Mouse (Mus musculus): ENCODE results near the gene Rgs4. TPM values are rescaled to one million over a fixed set of nuclear protein-coding genes. Genes with fewer than 3 reads are reported as not detected.

Gene Rgs4
- total RNA-seq, 2 experiments from 2014 or later = 107 to 122 TPM

DNA sequence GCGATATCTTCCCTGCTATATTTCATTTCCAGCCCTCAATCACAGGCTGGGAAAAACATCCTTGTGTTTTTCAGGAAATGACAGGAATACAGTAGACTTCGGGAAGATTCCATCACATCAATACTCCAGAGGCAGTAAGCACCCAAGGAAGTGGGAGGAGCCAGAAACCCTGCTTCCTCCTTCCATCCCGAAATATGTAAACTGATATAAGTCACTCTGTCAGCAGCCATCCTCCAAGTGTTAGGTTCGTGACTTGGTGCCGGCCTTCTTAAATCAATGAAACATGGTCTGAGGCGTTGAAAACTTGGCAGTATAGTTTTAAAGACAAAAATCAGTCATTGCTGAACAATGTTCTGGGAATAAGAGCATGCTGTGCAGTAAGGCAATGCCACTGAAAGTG is 11.3 kb downstream of the Rgs4 start:
- no peak for DNase-seq (ENCODE audit: low spot score in 2 of 2)
- Histone ChIP-seq H3K27ac (no peak overlapping the region; the same call in 1 of the 2 replicates), H3K4me3 (no peak overlapping the region)
- TF ChIP-seq CTCF (conservative IDR thresholded peaks at IDR 0.05) = no peak

DNA sequence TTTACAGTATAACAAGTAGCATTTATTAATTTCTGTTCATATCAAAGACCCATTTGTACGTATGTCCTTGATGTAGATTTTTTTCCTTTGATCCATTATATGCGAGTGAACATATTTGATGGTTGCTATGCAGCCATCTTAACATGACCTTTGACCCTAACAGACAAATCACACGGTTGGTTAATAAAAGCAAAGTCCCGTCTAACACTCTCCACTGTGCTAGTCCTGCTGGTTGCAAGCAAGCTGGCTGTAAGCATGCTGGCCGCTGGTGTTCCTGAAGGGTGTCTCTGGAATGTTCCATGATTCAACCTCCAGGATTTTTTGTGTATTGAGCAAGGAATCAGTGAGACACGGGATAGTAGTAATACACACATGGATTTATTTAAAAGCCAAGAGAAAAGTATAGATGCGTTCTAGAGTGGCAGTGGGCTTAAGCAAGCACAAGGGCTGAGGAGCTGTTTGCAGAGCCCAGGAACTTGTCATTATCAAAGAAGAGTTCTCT is 16.8 kb downstream of the Rgs4 start:
- no peak for TF ChIP-seq CTCF (conservative IDR thresholded peaks at IDR 0.05)
- H3K27ac ChIP-seq = no peak overlapping the region
- DNase-seq (ENCODE audit: low spot score in 2 of 2) = no peak
- H3K4me3 ChIP-seq = no peak overlapping the region

DNA sequence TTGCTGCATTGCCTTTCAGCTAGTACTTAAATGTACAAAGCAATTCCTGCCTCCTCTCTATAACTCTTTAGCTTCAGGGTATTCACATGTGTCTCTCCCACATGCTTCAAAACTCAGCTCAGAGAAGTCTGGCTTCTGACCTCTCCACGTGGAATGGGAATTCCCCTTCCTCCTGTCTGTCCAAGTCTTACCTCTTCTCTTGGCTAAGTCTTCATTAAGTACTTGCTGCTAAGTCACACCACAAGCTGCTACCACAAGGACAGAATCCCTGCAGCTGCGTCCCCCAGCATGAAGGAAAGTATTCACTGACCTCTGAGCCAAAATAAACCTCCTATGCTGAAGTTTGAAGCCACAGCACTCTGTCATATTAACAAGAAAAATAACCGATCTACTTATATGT is 21.1 kb downstream of the Rgs4 start:
- no peak for DNase-seq (ENCODE audit: low spot score in 2 of 2)
- Histone ChIP-seq H3K27ac (no peak overlapping the region), H3K4me3 (no peak overlapping the region)
- no peak for TF ChIP-seq CTCF (conservative IDR thresholded peaks at IDR 0.05)

DNA sequence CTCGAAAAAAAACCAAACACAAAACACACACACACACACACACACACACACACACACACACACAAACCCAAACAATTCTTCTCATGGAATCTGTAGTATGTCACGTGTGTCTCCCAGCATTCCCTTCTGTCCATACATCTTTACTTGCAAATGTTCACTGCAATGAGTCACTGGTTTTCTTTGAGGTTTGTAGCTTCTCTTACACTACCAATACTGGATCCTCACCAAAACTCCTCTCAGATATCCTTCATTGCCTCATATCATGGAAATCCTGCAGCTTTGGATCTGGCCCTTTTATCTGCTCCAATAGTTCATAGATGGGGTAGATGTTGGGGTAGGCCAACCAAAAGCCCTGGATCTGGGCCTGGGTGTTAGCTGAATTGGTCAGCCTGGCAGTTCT is 25.6 kb downstream of the Rgs4 start:
- Histone ChIP-seq H3K27ac (no peak overlapping the region), H3K4me3 (no peak overlapping the region)
- no peak for TF ChIP-seq CTCF (conservative IDR thresholded peaks at IDR 0.05)
- DNase-seq (ENCODE audit: low spot score in 2 of 2) = no peak

DNA sequence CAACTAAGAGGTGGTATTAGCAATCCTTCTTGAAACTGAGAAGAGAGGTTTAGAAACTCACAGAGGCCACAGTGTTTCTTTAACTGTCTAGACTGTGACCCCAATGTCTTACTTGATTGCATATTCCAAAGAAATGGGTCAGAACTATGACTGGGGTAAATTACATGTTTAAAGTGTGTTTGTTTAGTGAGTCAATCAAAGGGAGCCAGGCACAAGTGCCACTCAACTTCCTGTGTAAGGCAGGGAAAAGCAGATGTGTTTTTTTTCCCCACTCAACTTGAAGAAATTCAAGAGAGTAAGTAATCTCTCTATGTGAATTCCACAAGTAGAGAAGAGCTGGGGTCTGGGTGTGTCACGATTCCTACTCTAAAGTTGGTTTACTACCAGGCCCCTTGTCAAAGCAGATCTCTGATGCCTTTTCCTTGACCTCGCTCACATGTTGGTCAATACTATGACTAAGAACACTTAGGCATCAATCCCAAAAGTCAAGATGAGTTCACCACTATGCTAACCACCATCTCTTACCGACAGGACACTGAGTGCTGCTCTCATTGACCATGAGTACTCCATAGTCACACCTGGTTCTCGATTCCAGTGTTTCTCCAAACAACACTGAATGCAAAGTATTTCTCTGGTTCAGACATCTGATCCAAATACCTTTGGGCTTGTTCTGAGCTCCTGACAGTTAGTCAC is 42.9 kb downstream of the Rgs4 start:
- H3K27ac ChIP-seq = no peak overlapping the region
- TF ChIP-seq CTCF (conservative IDR thresholded peaks at IDR 0.05) = no peak
- H3K4me3 ChIP-seq = no peak overlapping the region
- DNase-seq (ENCODE audit: low spot score in 2 of 2) = no peak

DNA sequence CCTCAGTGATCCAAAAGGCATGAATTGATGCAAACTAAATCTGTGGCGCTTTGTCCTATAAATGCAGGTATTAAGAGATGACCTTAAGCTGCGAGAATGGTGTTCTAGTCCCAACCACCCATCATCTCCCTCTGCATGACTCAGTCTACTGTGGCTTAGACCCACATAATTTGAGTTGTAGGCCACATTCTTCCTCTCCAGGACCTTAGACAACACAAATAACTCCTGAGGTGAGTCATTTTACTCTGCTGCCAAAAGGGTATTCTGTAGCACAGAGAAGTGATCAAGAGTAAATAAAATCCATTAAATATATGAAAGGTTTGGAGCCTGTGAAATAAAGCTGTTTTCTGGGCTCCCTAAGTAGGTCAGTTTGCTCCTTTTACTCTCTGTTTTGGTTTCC is 48.3 kb downstream of the Rgs4 start:
- DNase-seq (ENCODE audit: low spot score in 2 of 2) = no peak
- Histone ChIP-seq H3K4me3 (no peak overlapping the region), H3K27ac (no peak overlapping the region)
- TF ChIP-seq CTCF (conservative IDR thresholded peaks at IDR 0.05) = no peak

DNA sequence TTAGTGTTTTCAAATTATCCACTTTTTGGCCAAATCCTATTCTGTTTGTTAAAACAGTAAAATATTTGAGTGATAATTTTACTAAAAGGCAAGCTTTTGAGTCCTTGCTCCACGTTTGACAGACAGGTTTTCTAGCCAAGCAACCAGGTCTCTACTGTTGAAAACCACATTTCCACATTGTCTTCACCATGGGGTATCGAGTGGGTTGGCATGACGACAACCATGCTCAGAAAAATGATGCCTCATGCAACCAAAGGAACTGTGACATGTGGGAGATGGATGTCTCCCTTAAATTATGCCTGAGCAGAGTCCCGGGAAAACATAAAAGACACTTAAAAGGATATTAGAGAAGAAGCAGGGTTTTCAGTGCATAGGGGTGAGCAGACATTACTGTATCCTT is 50.2 kb downstream of the Rgs4 start:
- no peak for TF ChIP-seq CTCF (conservative IDR thresholded peaks at IDR 0.05)
- Histone ChIP-seq H3K4me3 (no peak overlapping the region), H3K27ac (no peak overlapping the region)
- no peak for DNase-seq (ENCODE audit: low spot score in 2 of 2)

DNA sequence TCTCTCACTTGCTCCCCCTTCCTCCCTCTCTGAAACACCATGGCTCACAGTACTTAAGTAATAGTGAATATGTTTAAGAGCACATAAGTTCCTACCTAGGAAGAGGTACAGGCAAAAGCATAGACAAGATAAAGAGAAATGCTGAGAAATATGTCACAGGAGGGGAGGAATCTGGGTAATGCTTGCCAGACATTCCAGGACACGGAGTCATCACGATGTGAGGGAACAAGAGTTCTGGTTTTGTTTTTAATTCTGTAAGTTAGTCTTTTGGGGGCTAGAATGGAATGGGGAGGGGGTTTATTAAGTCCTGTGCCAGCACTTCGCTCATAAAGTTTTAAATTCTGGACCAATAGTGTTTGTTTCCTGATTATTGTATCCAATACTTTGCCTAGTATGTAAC is 52.1 kb downstream of the Rgs4 start:
- TF ChIP-seq CTCF (conservative IDR thresholded peaks at IDR 0.05) = no peak
- DNase-seq (ENCODE audit: low spot score in 2 of 2) = no peak
- H3K27ac ChIP-seq = no peak overlapping the region
- no peak overlapping the region for H3K4me3 ChIP-seq

DNA sequence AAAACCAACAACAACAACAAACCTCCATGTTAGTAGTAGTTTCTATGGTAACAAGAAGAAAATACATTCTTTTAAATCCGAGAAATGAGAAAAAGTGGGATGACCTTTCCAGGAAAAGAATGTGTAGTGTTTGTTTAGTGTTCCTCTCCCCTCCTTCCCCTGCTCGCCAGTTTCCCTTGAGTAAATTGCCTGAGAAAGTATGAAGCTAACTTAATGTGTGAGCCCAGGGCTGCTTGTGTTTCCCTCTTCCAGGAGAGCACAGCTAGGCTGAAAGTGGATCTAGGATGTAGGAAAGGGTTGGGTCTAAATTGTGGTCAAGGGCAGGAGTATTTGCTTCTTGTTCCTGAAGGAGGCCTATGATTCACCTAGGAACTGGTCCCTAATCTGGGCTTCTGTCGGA is 53.9 kb downstream of the Rgs4 start:
- Histone ChIP-seq H3K27ac (no peak overlapping the region), H3K4me3 (no peak overlapping the region)
- no peak for DNase-seq (ENCODE audit: low spot score in 2 of 2)
- TF ChIP-seq CTCF (conservative IDR thresholded peaks at IDR 0.05) = no peak

DNA sequence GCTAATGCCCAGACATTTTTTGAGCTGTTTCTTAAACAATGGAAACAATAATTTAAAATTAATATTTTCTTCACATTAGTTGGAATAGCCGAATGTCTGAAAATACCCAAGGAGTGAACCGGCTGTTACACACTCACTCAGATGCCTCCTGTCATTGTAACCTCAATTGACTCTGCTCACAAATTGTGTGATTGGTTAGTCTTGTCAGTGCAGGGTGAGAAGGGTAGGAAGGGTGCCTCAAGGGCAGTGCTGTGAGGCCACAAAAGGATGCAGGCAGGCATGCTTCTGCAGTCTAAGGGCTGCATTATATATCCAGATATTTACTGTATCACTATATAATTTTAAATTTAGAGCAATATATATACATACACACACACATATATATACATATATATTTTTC is 54.4 kb downstream of the Rgs4 start:
- no peak overlapping the region for H3K4me3 ChIP-seq
- no peak overlapping the region for H3K27ac ChIP-seq
- TF ChIP-seq CTCF (conservative IDR thresholded peaks at IDR 0.05) = no peak
- no peak for DNase-seq (ENCODE audit: low spot score in 2 of 2)

Other genes starting within 250 kb of the Rgs4 start
- 1 to 10 TPM; 3.2 to 4.1 TPM for gene Nuf2, start 216.2 kb downstream of the Rgs4 start, total RNA-seq (2021)
- 10 to 100 TPM; 42.4 to 42.6 TPM for gene Rgs5, start 92.1 kb downstream of the Rgs4 start, total RNA-seq (2021)
- 10 to 100 TPM; 23.9 to 25.8 TPM for gene Ccdc190, start 181.0 kb upstream of the Rgs4 start, total RNA-seq (2021)
- 10 to 100 TPM; 13.1 to 15.9 TPM for gene Hsd17b7, start 221.6 kb upstream of the Rgs4 start, total RNA-seq (2021)

Measured in layer of hippocampus, adult 2 months (tissue).